Mouse (Mus musculus): Measurements from ENCODE around the gene Fbxl12.

Gene Fbxl12

DNA sequence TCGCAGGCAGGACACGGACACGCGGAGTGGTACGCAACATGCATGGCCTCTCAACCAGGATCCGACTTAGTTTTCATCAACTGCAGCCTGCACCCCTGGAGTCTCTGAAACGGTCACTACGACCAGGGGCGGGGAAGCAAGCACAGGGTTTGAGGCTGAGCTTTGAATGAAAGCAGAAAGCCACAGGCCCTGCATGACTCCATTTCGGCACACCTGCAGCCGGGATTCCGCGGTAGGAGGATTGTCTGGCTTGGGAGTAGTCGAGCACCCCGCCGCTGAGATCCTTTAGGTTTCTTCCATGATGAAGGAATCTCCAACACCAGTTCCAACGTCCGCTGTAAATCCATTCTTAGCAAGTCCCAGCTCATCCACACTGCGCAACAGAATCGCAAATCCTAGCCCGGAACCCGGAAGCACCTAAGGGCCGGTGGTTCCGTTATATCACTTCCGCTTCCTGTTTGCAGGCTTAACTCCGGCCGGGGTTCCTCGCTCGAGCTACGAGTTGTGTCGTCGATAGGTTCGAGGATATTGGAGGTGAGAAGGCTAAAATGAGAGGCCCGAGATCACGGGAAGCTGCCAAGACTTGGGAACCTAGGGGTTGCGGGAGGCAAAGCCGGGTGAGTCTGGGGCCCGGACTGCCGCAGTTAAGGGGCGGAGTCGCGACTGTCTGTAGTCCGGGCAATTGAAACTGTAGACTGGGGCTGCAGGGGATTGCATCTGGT, at the start of gene Fbxl12:
Fbxl12 (minus strand) TSS at position 408 of the 722 bp plus-strand sequence.
- in situ Hi-C loops (cut with MboI, MseI) = loop anchor here (5.0 to 25.0 kb wide), 3 partner anchors 62 to 580 kb away; partner anchors contain the start of genes Zfp846 (in 2 of the 2) and Zfp26 (in 1 of the 2)

DNA sequence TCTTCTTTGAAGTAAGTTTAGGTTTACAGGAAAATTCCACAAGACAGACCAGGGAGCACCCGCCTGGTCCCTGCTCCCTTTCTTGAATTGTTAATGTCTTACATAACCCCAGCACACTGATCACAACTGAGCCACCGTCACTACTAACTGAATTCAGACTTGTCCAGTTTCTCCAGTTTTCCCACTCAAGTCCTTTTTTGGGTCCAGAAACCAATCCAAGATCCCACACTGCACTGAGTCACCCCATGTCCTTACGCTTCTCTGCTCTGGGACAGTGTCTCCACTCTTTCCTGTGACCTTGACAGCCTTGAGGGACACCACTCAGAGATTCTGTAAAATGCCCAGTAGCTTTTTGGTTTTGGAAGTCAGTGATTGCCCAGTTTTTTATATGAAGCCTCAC, 48.3 kb upstream of the Fbxl12 start:
- in situ Hi-C loops (cut with MboI, MseI) = loop anchor here (10.0 kb wide), 2 partner anchors 528 to 1512 kb away; no protein-coding TSS in a partner anchor

- in situ Hi-C loops (cut with MboI, MseI) = loop anchor here (10.0 kb wide), 2 partner anchors 526 to 1514 kb away; no protein-coding TSS in a partner anchor
Observed at GRCm38 (mm10) chr9:20690449-20690848, 45.9 kb upstream of the Fbxl12 start.

DNA sequence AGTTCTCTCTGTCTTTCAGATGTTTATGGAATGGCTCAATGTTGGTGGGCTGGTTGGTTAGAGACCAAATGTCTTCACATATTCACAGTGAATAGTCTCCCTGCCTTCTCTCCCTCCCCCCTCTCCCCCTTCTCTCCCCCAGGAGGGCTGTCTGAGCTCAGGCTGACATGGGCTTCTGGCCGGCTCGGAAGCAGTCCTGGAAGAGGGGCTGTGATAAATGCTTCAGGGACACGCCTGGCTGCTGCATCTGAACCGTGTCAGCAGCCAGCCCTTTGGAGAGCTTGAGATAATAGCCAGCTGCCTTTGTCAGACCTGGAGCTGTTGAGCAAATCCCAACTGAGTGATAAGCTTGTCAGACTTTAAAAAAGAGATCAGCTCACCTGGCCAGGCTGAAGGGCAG, 45.3 kb upstream of the Fbxl12 start:
- in situ Hi-C loops (cut with MboI, MseI) = loop anchor here (10.0 kb wide), 2 partner anchors 525 to 1515 kb away; no protein-coding TSS in a partner anchor

DNA sequence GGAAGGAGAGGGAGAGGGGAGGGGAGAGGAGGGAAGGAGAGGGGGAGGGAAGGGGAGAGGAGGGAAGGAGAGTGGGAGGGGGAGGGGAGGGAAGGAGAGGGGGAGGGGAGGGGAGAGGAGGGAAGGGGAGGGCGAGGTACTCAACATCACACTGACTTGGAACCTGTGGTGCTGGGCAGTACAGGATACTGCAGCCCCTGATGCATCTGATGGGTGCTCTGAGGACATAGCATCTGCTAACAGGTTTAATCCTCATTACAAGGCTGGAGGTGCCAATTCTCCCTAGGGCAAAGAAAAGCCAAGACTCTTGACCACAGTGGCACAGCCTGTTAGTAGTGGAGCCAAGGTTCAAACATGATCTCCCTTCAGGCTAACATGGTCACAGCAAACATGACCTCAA, 44.8 kb upstream of the Fbxl12 start:
- in situ Hi-C loops (cut with MboI, MseI) = no loop called here

DNA sequence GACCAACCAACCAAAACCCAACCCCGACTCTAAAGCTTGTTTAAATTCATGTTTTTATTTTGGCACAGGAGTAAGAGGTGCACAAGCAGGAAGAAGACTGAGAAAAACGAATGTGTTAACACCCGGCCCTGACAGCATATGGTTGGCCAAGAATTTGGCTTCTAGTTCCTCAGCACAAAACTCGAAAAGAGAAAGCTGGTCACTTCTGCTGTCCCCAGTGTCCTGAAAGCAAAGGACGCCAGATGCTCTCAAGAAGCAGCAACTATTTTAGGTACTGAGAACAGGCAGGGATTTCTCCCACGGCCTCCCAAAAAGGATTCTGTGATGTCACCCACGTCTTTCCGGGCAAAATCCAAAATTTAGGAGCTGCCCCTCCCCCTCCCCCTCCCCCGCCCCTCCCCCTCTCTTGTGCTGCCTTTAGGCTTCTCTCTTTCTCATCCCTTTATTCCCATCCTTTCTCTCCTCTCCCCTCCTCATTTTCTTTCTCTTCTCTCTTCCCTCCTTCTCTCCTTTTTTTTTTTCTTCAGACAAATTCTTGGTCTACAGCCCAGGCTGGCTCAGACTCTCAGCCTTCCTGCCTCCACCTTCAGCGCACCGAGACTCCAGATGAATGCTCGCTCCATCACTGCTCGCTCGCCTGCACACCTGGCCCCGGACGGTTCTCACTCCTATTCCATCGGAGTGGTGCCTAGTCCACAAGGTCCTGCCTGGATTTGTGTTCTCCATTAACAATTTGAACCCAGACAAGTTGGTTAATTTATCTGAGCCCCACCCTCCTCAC, 40.7 kb upstream of the Fbxl12 start:
- in situ Hi-C loops (cut with MboI, MseI) = no loop called here

- in situ Hi-C loops (cut with MboI, MseI) = no loop called here
Observed at GRCm38 (mm10) chr9:20682389-20682722, 37.8 kb upstream of the Fbxl12 start.

- in situ Hi-C loops (cut with MboI, MseI) = no loop called here
Observed at GRCm38 (mm10) chr9:20681546-20682388, 37.2 kb upstream of the Fbxl12 start.

DNA sequence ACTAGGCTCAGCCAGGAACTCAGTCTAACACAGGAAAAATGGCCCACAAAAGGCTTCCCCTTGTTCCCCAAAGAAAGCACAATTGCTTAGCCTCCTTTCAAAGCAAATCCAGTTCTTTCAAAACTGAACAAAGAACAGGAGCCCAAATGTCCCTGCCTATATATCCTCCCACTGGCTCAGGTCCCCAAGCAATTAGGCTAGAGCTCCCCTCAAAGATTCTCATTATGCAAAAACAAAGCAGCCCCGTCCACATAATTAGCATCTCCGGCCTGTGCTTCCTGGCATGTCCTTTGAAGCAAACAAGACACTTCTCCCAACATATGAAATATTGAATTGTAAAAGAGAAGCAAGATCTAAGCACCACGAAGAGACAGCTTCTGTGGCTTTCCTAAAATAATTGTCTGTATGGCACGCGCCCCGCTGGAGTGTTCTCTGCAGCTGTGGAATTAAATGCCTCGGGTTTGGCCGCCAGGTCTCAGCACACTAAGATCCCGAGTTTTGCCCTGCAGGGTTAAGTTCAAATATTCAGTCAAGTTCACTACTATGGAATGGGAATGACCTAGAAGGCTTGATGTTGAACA, 35.9 kb upstream of the Fbxl12 start:
- in situ Hi-C loops (cut with MboI, MseI) = no loop called here

- in situ Hi-C loops (cut with MboI, MseI) = no loop called here
Observed at GRCm38 (mm10) chr9:20677892-20678291, 33.3 kb upstream of the Fbxl12 start.

DNA sequence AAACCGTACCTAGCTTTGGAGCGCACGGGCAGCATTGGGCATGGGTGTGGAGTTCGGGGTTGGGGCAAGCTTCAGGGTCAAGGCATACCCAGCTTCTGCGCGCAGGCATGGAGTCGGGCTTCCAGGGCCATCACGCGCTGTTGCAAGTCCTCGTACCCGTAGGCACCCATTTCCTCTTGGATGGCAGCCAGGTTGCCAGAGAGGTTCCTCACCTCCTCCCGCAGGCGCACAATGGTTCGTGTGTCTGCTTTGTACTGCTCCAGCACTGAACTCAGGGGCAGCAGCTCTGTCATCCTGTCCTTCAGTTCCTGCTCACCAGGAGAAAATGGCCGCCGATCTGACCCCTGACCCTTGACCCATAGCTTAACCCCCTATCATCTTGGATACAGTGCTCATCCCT, 27.5 kb upstream of the Fbxl12 start:
- in situ Hi-C loops (cut with MboI, MseI) = no loop called here

DNA sequence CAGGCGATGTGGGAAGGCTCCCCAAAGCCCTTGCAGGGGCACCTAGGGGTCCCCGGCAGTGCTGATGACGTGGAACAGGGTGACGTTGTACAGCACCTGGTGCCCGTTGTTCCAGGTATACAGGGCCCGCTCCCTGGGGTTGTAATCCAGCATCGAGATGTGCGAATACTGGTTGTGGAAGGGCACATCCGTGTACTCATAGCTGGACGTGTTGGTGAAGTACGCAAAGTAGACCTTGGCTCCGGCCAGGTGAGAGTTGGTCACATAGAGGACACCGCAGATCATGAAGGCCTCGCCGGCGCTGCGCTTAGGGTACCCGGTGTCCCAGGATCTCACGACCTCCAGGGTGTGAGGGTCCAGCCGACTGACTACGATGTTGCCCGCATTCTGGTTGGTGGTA, 23.5 kb upstream of the Fbxl12 start:
- in situ Hi-C loops (cut with MboI, MseI) = loop anchor here in 1 of 2 experiments (10.0 kb wide), 1 partner anchor 757 kb away; the partner anchor contains the start of gene Dnm2

DNA sequence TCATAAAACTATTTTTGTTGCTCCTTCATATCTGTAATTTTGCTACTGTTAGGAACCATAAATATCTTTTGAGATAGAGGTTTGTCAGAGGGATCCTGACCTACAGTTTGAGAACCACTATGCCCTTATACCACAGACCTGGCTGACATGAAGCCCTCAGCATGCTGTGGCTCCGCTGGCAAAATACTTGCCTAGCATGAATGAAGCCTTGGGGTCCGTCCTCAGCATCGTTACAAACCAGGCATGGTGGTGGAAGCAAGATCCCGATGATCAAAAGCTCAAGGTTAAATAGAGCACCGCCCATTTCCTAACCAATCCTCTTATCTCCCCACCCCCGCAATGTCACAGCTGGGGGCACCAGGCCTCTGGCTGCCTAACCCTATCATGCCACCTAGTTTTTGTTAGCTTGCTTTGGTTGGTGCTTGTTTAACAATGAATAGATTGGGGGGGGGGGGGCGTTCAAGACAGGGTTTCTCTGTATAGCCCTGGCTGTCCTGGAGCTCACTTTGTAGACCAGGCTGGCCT, 22.0 kb upstream of the Fbxl12 start:
- in situ Hi-C loops (cut with MboI, MseI) = loop anchor here in 1 of 2 experiments (10.0 kb wide), 1 partner anchor 758 kb away; the partner anchor contains the start of gene Dnm2

DNA sequence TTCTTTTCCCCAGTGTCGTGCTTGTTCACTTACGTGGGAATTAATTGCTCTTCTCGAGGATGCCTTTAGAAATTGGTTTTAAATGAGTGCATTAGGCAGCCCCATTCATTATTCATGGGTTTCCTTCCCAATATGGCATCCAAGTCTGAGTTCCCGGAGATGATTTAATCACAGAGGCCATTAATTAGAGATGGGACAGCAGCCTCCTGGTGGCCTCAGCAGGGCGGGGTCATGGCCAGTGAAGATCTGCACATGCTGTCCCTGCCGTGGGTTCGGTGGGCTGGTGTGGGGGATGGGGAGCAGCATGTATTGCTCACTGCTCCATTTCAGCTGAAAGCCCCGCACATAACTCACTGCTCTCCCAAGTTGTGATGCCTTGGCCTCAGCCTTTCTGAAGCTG, 21.4 kb upstream of the Fbxl12 start:
- in situ Hi-C loops (cut with MboI, MseI) = loop anchor here in 1 of 2 experiments (10.0 kb wide), 1 partner anchor 759 kb away; the partner anchor contains the start of gene Dnm2

GRCm38 (mm10) chr9:20664982-20665637, 20.5 kb upstream of the Fbxl12 start:
- in situ Hi-C loops (cut with MboI, MseI) = loop anchor here in 1 of 2 experiments (10.0 kb wide), 1 partner anchor 760 kb away; the partner anchor contains the start of gene Dnm2

- in situ Hi-C loops (cut with MboI, MseI) = loop anchor here in 1 of 2 experiments (10.0 kb wide), 1 partner anchor 760 kb away; the partner anchor contains the start of gene Dnm2
Observed at GRCm38 (mm10) chr9:20664366-20664765, 19.8 kb upstream of the Fbxl12 start.

GRCm38 (mm10) chr9:20663956-20664355, 19.4 kb upstream of the Fbxl12 start:
- in situ Hi-C loops (cut with MboI, MseI) = loop anchor here in 1 of 2 experiments (10.0 kb wide), 1 partner anchor 761 kb away; the partner anchor contains the start of gene Dnm2

- in situ Hi-C loops (cut with MboI, MseI) = loop anchor here in 1 of 2 experiments (10.0 kb wide), 1 partner anchor 762 kb away; the partner anchor contains the start of gene Dnm2
Observed at GRCm38 (mm10) chr9:20662874-20663273, 18.3 kb upstream of the Fbxl12 start.

DNA sequence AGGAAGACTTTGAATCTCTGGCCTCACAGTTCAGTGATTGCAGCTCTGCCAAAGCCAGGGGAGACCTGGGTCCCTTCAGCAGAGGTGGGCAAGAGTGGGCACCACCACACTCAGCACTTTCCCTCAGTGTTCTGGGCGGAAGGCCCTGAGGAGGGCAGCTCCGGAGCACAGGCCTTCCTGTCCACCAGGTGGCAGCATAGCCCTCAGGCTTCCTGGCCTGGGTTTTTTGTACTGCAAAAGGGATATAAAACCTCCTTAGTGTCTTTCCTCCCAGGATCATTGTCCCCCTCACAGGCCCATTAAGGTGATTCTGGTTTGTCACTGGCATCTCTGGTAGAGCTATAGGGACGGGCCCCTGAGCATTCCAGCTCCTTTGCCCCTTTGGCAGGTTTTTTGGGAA, 17.8 kb upstream of the Fbxl12 start:
- in situ Hi-C loops (cut with MboI, MseI) = loop anchor here in 1 of 2 experiments (10.0 kb wide), 1 partner anchor 762 kb away; the partner anchor contains the start of gene Dnm2

DNA sequence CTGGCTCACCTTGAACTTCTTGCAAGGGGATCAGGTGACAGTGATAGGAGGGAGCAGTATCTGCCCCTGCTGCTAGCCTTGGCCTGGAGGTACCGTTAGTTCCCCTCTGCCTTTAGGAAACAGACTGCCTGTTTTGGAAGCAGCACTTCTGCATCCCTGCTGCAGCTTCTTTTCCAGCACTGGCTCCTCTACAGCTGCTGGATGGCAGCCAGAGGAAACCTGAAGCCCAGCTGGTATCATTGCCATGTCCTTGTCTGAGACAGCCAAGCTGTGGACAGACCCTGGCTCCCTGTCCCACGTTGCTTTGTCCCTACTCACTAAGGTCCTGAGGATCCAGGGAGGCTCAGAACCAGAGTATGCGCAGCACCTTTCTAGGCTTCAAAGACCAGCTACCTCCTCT, 13.0 kb upstream of the Fbxl12 start:
- in situ Hi-C loops (cut with MboI, MseI) = loop anchor here in 1 of 2 experiments (5.0 kb wide), 1 partner anchor 90 kb away; the partner anchor contains the start of gene Olfm2
